Mouse (Mus musculus) adrenal gland, postnatal 14 days (tissue): ENCODE results near the gene Pygm. TPM values are rescaled to one million over a fixed set of nuclear protein-coding genes. Genes with fewer than 3 reads are reported as not detected.

ENCODE experiments used
- DNase-seq: peaks from one replicate; pipeline ENCODE4 v3.0.0; 2021; ENCODE audit warnings: mixed read lengths
- total RNA-seq: library from RNA; stranded (reverse); gene quantifications from 2 replicates; pipeline ENCODE4 v1.2.3, GENCODE M21; 2021

Gene Pygm
- total RNA-seq, 1 experiment from 2014 or later: 85.7 TPM

DNA sequence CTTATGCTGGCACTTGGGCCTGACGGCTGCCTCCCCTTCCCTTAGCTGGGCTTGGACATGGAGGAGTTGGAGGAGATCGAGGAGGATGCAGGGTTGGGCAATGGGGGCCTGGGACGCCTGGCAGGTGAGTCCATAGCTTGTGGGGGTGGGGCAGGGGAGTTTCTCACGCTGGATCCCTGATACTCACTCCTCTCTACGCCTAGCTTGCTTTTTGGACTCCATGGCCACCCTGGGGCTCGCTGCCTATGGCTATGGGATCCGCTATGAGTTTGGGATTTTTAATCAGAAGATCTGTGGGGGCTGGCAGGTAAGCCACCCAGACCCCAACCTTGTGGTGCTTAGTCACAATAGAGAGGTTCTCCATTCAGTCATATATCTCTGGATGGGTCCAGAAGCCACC, 1.6 kb downstream of the Pygm start:
- peak; percentile 6 for DNase-seq

DNA sequence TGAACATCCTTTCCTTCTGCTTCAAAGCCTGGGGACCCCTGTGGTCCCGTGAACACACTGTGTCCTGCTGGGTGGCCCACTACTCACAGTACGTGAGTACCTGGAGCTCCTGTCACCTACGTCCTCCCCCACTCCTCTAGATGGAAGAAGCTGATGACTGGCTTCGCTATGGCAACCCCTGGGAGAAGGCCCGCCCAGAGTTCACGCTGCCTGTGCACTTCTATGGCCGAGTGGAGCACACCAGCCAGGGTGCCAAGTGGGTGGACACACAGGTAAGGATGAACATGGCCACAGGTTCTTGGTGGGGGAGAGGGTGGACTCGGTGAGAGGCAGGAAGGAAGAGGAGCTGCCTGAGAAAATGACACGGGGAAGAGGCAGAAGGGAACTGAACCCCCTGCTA, 2.0 kb downstream of the Pygm start:
- DNase-seq: peak; percentile 5

GRCm38 (mm10) chr19:6388006-6388405, 3.8 kb downstream of the Pygm start:
- DNase-seq: peak; percentile 77

DNA sequence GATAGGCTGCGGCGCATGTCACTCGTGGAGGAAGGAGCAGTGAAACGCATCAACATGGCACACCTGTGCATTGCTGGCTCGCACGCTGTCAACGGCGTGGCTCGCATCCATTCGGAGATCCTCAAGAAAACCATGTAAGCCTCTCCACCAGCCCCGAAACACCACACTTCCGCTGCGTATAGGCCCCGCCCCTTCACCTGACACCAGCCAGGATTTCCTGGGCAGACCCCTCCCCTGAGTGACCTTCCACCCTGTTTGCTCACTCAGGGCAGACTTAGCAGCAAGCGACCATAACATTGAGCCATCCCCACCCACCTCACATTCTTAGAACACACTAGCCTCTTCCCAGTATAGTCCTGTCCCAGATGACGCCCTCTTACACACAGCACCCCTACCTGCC, 5.6 kb downstream of the Pygm start:
- no peak for DNase-seq

- no peak for DNase-seq
Measured at GRCm38 (mm10) chr19:6390251-6390650, 6.1 kb downstream of the Pygm start.

DNA sequence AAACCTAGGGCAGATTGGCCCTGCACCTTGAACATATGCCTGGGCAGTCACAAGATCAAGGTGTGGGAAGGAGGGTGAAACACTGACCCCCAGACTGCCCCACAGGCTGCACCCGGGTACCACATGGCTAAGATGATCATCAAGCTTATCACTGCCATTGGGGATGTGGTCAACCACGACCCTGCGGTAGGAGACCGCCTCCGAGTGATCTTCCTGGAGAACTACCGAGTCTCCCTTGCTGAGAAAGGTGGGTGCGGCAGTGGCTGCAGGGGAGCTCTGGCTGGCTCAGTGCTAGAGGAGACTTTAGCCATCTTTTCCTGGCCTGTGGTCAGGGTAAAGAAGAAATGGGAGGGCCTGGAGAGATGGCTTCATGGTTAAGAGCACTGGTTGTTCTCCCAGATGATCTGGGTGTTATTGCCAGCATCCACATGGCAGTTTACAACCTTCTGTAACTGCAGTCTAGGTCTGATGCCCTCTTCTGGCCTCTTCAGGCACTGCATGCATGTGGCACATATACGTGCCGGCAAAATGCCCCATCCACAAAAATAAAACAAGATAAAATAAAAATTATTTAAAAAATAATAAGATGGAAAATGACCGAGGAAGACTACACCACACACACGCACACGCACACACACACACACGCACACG, 8.7 kb downstream of the Pygm start:
- no peak for DNase-seq

GRCm38 (mm10) chr19:6393637-6394036, 9.4 kb downstream of the Pygm start:
- no peak for DNase-seq

GRCm38 (mm10) chr19:6396237-6396636, 12.0 kb downstream of the Pygm start:
- DNase-seq: no peak

DNA sequence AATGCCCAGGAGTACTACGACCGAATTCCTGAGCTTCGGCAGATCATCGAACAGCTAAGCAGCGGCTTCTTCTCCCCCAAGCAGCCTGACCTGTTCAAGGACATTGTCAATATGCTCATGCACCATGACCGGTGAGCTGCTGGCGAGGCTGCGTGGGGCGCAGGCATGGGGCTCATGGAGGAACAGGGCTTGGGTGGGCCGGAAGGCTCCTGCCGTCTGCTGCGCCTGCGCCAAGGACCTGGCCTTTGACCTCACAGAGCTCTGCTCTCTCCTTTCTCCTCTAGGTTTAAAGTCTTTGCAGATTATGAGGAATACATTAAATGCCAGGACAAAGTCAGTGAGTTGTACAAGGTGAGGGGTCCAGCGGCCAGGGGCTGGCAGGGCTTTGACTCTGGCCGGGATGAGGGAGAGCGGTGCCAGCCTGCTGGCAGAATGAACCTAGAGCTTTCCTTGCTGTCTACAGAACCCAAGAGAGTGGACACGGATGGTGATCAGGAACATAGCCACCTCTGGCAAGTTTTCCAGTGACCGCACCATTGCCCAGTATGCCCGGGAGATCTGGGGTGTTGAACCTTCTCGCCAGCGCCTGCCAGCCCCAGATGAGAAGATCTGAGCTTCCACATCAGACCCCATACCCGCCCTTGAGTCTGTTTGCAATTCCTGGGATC, 13.5 kb downstream of the Pygm start:
- no peak for DNase-seq

DNA sequence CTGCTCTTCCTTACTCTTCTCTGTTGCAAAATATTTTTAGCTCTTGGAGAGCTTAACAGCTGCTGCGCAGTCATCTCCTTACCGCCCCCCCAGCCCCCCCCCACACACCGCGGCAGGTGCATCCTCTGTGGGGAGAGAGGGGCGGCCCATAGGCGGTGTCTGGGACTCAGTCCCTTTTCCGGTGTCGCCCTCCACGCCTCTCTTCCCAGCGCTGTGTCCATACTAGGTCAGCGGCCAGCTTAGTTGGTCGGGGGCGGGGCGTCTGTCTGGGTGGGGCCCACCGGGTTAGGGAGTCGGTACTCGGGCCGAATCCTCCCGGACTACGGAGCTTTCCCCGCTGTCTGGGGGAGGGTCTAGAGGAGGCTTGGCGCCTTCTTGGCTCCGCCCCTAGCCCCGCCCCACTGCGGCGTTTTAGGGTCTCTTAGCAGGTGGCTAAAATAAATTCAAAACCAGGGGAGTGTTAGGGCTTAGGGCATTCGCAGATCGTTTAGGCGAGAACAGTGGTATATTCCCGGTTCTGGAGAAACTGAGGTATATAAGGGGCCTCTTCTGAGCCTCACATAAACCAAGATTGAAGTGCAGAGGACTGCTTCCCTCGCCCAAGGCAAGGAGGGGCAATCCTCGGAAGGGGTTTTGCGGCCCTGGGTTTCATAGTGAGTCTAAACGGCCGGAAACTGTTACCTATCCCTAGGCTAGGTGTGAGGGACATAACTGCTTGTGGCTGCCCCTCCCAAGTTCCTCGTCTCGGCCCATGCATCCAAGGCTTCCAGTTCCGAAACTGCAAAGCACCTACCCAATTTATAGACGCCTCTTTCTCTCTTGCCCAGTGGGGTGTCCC, 14.5 kb downstream of the Pygm start:
- DNase-seq: peak; percentile 81

GRCm38 (mm10) chr19:6399285-6400095, 15.3 kb downstream of the Pygm start, which contains the start of gene Rasgrp2:
Gene Rasgrp2, plus strand, starts transcription at chr19:6399340.
- DNase-seq: peak; percentile 74

GRCm38 (mm10) chr19:6400096-6401086, 16.2 kb downstream of the Pygm start:
- DNase-seq: peak; percentile 48

GRCm38 (mm10) chr19:6401131-6401815, 17.1 kb downstream of the Pygm start:
- peak; percentile 91 for DNase-seq

- peak; percentile 44 for DNase-seq
Measured at GRCm38 (mm10) chr19:6401951-6402350, 17.8 kb downstream of the Pygm start.

GRCm38 (mm10) chr19:6403869-6404268, 19.7 kb downstream of the Pygm start:
- no peak for DNase-seq

GRCm38 (mm10) chr19:6405433-6405832, 21.2 kb downstream of the Pygm start:
- no peak for DNase-seq

GRCm38 (mm10) chr19:6407109-6407508, 22.9 kb downstream of the Pygm start:
- DNase-seq: no peak

GRCm38 (mm10) chr19:6407816-6408510, 23.8 kb downstream of the Pygm start:
- DNase-seq: no peak

DNA sequence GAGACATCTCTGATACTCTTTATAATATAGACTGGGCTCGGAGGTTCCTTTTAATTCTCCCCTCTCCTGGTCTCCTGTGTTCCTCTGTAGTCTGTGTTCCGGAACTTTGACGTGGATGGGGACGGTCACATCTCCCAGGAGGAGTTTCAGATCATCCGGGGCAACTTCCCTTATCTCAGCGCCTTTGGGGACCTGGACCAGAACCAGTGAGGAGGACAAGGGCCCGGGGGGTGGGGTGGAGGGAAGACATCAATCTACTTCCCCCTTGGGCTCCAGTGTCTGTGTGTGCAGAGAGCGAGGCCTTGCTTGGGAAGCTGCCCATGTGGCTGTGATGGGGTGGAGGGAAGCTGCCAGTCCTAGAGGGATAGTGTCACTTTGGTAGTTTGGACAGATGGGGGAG, 24.6 kb downstream of the Pygm start:
- DNase-seq: no peak

- DNase-seq: no peak
Measured at GRCm38 (mm10) chr19:6409176-6409575, 25.0 kb downstream of the Pygm start.
